Mouse (Mus musculus): ENCODE results near the gene Ifna7.
"Not testable (repeated sequence)": the region's sequence is repeated elsewhere in the genome, so short reads cannot be mapped to it uniquely, and the experiment has no call there.

Gene Ifna7

GRCm38 (mm10) chr4:88815928-88816327 is at the start of gene Ifna7:
Gene Ifna7, plus strand, starts transcription at chr4:88816228.
- DNase-seq: no peak

DNA sequence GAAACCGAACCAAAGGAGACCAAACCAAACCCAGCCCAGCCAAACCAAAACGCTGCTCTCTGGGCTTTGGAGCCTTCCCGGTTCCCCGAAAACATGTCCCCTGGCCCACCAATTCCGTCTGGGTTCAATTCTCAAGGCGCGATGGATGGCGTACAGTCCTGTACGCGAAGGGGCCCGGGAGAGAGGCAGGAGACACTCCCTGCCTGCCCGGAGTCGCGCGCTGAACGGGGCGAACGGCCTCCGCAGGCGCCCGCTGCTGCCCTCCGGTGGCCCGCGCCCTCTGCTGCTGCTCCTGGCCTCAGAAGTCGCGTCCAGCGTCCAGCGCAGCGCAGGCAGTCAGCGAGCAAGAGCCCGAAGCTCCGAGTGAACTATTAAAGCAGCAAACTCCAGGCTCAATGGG is 42.5 kb upstream of the Ifna7 start, which contains the start of gene Gm13290:
TSS of gene Gm13290 (plus strand) at position 301 of the 400 bp plus-strand sequence.
- not testable (repeated sequence) for DNase-seq

DNA sequence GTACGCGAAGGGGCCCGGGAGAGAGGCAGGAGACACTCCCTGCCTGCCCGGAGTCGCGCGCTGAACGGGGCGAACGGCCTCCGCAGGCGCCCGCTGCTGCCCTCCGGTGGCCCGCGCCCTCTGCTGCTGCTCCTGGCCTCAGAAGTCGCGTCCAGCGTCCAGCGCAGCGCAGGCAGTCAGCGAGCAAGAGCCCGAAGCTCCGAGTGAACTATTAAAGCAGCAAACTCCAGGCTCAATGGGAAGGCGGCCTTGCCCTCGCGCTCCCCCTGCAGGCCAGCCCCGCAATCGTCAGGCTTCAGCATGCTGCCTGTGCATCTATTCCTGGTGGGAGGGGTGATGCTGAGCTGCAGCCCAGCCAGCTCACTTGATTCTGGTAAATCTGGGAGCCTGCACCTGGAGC is 39.4 kb upstream of the Ifna7 start, which contains the start of gene Gm13289:
TSS of gene Gm13289 (plus strand) at position 301 of the 400 bp plus-strand sequence.
- not testable (repeated sequence) for DNase-seq

DNA sequence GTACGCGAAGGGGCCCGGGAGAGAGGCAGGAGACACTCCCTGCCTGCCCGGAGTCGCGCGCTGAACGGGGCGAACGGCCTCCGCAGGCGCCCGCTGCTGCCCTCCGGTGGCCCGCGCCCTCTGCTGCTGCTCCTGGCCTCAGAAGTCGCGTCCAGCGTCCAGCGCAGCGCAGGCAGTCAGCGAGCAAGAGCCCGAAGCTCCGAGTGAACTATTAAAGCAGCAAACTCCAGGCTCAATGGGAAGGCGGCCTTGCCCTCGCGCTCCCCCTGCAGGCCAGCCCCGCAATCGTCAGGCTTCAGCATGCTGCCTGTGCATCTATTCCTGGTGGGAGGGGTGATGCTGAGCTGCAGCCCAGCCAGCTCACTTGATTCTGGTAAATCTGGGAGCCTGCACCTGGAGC is 36.5 kb upstream of the Ifna7 start, which contains the start of gene Gm13272:
TSS of gene Gm13272 (plus strand) at position 301 of the 400 bp plus-strand sequence.
- DNase-seq: not testable (repeated sequence)

- not testable (repeated sequence) for DNase-seq
Observed at GRCm38 (mm10) chr4:88780320-88780719, 35.7 kb upstream of the Ifna7 start.

DNA sequence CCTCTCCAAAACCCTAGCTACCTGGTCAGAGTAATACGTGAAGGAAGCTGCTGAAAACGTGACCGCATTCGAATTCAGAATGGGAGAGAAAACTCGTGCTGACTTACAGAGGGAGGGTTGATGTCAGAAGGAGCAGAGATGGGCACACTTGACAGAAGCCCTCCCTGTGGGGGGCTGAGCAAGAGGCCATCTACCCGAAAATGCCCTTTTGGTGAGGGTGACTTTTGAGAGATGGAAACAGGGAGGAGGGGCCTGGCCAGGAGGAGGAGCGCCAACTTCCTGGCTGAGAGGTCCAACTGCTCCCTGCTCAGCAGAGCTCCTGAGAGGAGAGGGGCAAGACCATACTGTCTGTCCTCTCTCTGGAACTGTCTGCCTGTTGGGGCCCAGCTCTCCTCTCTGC is 34.2 kb upstream of the Ifna7 start, which contains the start of gene Ifnz:
TSS of gene Ifnz (plus strand) at position 301 of the 400 bp plus-strand sequence.
- not testable (repeated sequence) for DNase-seq

DNA sequence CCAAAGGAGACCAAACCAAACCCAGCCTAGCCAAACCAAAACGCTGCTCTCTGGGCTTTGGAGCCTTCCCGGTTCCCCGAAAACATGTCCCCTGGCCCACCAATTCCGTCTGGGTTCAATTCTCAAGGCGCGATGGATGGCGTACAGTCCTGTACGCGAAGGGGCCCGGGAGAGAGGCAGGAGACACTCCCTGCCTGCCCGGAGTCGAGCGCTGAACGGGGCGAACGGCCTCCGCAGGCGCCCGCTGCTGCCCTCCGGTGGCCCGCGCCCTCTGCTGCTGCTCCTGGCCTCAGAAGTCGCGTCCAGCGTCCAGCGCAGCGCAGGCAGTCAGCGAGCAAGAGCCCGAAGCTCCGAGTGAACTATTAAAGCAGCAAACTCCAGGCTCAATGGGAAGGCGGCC is 33.7 kb upstream of the Ifna7 start:
- DNase-seq: not testable (repeated sequence)

GRCm38 (mm10) chr4:88785409-88785808 is 30.6 kb upstream of the Ifna7 start, which contains the start of gene Gm13276:
Gene Gm13276, plus strand, starts transcription at chr4:88785709.
- DNase-seq: not testable (repeated sequence)

DNA sequence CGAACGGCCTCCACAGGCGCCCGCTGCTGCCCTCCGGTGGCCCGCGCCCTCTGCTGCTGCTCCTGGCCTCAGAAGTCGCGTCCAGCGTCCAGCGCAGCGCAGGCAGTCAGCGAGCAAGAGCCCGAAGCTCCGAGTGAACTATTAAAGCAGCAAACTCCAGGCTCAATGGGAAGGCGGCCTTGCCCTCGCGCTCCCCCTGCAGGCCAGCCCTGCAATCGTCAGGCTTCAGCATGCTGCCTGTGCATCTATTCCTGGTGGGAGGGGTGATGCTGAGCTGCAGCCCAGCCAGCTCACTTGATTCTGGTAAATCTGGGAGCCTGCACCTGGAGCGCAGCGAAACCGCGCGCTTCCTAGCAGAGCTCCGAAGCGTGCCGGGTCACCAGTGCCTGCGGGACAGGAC is 27.6 kb upstream of the Ifna7 start, which contains the start of gene Gm13277:
TSS of gene Gm13277 (plus strand) at position 231 of the 400 bp plus-strand sequence.
- peak; percentile 72 to 75 for DNase-seq

GRCm38 (mm10) chr4:88791250-88791649 is 24.8 kb upstream of the Ifna7 start, which contains the start of gene Gm13278:
Gene Gm13278, plus strand, starts transcription at chr4:88791550.
- not testable (repeated sequence) for DNase-seq

GRCm38 (mm10) chr4:88793936-88794675 is 21.9 kb upstream of the Ifna7 start, which contains the start of gene Gm13275:
Gene Gm13275, plus strand, starts transcription at chr4:88794487.
- DNase-seq: peak; percentile 50 to 74

GRCm38 (mm10) chr4:88797097-88797496 is 18.9 kb upstream of the Ifna7 start, which contains the start of gene Gm13279:
Gene Gm13279, plus strand, starts transcription at chr4:88797397.
- DNase-seq: not testable (repeated sequence)

GRCm38 (mm10) chr4:88799365-88799764 is 16.7 kb upstream of the Ifna7 start, which contains the start of gene Gm13285:
Gene Gm13285, plus strand, starts transcription at chr4:88799665.
- DNase-seq: not testable (repeated sequence)

- not testable (repeated sequence) for DNase-seq
Observed at GRCm38 (mm10) chr4:88802954-88803353, 13.1 kb upstream of the Ifna7 start, which contains the start of gene Gm13287. Gene Gm13287, plus strand, starts transcription at chr4:88803254.

GRCm38 (mm10) chr4:88805231-88805630 is 10.8 kb upstream of the Ifna7 start, which contains the start of gene Gm13288:
Gene Gm13288, plus strand, starts transcription at chr4:88805531.
- not testable (repeated sequence) for DNase-seq

DNA sequence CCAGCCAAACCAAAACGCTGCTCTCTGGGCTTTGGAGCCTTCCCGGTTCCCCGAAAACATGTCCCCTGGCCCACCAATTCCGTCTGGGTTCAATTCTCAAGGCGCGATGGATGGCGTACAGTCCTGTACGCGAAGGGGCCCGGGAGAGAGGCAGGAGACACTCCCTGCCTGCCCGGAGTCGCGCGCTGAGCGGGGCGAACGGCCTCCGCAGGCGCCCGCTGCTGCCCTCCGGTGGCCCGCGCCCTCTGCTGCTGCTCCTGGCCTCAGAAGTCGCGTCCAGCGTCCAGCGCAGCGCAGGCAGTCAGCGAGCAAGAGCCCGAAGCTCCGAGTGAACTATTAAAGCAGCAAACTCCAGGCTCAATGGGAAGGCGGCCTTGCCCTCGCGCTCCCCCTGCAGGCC is 10.3 kb upstream of the Ifna7 start:
- not testable (repeated sequence) for DNase-seq

DNA sequence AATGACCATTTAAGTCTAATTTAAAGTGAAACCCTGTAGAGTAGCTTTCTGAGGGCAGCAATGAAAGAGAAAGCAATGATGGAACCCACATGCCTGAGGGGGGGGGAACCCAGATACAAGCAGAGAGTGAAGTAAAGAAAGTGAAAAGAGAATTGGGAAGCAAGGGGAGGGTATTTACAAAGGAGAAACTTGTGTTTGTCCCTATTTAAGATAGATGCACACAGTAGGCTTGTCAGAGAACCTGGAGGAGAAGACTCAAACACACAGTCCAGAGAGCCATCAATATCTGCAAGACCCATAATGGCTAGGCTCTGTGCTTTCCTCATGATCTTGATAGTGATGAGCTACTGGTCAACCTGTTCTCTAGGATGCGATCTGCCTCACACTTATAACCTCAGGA is 3.6 kb downstream of the Ifna7 start, which contains the start of gene Ifna11:
TSS of gene Ifna11 (plus strand) at position 301 of the 400 bp plus-strand sequence.
- no peak for DNase-seq

- no peak for DNase-seq
Observed at GRCm38 (mm10) chr4:88822995-88823394, 7.0 kb downstream of the Ifna7 start.

- DNase-seq: not testable (repeated sequence)
Observed at GRCm38 (mm10) chr4:88827116-88827515, 11.1 kb downstream of the Ifna7 start, which contains the start of gene Ifna6. Gene Ifna6, plus strand, starts transcription at chr4:88827416.

- DNase-seq: peak in 1 of 2 experiments; percentile 15
Observed at GRCm38 (mm10) chr4:88830523-88830922, 14.5 kb downstream of the Ifna7 start.

DNA sequence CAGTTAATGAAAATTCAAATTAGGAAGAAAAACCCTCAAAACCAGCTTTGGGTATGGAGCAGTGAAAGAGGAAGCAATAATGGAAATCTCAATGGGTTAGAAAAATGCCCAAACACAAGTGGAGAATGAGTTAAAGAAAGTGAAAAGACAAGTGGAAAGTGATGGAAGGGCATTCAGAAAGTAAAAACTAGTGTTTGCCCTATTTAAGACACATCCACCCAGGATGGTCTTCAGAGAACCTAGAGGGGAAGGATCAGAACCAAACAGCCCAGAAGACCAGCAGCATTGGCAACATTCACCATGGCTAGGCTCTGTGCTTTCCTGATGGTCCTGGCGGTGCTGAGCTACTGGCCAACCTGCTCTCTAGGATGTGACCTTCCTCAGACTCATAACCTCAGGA is 19.2 kb downstream of the Ifna7 start, which contains the start of gene Ifna5:
TSS of gene Ifna5 (plus strand) at position 301 of the 400 bp plus-strand sequence.
- not testable (repeated sequence) for DNase-seq

GRCm38 (mm10) chr4:88838828-88839227 is 22.8 kb downstream of the Ifna7 start:
- DNase-seq: no peak

- DNase-seq: no peak
Observed at GRCm38 (mm10) chr4:88840058-88840457, 24.0 kb downstream of the Ifna7 start.

Measured in cerebellum, postnatal 36 days (tissue).